Mouse (Mus musculus) heart, postnatal 0 days (tissue): ENCODE data around the gene Ltbp1. TPM values are rescaled to one million over a fixed set of nuclear protein-coding genes. Genes with fewer than 3 reads are reported as not detected.

Source experiments
- ATAC-seq: fragments of 200-750 bp; cut with Nextera tagmentation; 2 replicates; pipeline ENCODE4 v1.8.0; 2017; ENCODE audit warnings: low read depth, moderate number of reproducible peaks, moderate library complexity; ENCODE audit not compliant: insufficient read depth
- DNase-seq: peaks from one replicate; pipeline ENCODE4 v3.0.0-alpha.2; 2016; ENCODE audit warnings: low spot score
- H3K27ac ChIP-seq: fragments of 300-500 bp; sonication (generic); 2 replicates; pipeline ENCODE4 v1.5.1; 2014; ENCODE audit warnings: low read depth, mild to moderate bottlenecking
- H3K27me3 ChIP-seq: fragments of 300-500 bp; sonication (generic); 2 replicates; pipeline ENCODE4 v1.6.1; 2014; ENCODE audit warnings: low read length, mixed read lengths; ENCODE audit not compliant: control insufficient read depth, insufficient read depth
- H3K36me3 ChIP-seq: fragments of 300-500 bp; sonication (generic); replicated peaks from 2 replicates; pipeline ENCODE4 v1.6.1; 2014; ENCODE audit warnings: low read length, mixed read lengths; ENCODE audit not compliant: control insufficient read depth, insufficient read depth
- H3K4me1 ChIP-seq: fragments of 300-500 bp; sonication (generic); 2 replicates; pipeline ENCODE4 v1.6.1; 2014; ENCODE audit warnings: antibody characterized with exemption; ENCODE audit not compliant: control insufficient read depth, insufficient read depth
- H3K4me2 ChIP-seq: fragments of 300-500 bp; sonication (generic); 2 replicates; pipeline ENCODE4 v1.6.1; 2014; ENCODE audit warnings: low read depth, mild to moderate bottlenecking, low read length, moderate library complexity
- H3K4me3 ChIP-seq: fragments of 300-500 bp; sonication (generic); 2 replicates; pipeline ENCODE4 v1.5.1; 2014; ENCODE audit warnings: low read depth, low read length
- H3K9ac ChIP-seq: fragments of 300-500 bp; sonication (generic); replicated peaks from 2 replicates; pipeline ENCODE4 v1.6.1; 2014; ENCODE audit warnings: low read depth, low read length, mixed read lengths
- H3K9me3 ChIP-seq: fragments of 300-500 bp; sonication (generic); replicated peaks from 2 replicates; pipeline ENCODE4 v1.6.1; 2016; ENCODE audit warnings: low read length; ENCODE audit not compliant: control insufficient read depth
- CTCF ChIP-seq: IDR thresholded peaks from 2 replicates; pipeline ENCODE4 v1.5.1; 2016; ENCODE audit warnings: antibody characterized with exemption, control low read depth, low read depth
- EP300 ChIP-seq: IDR thresholded peaks from 2 replicates; pipeline ENCODE4 v1.6.1; 2016; ENCODE audit warnings: antibody characterized with exemption, low read depth
- WGBS: fragments of 180-500 bp; shearing (Covaris S2); extraction: QIAGEN DNeasy Blood & Tissue Kit; methylation state at CpG from one replicate; pipeline ENCODE4 v1.1.7; 2014; 5-methylcytosine and 5-hydroxymethylcytosine counted together
- polyA plus RNA-seq: library from polyadenylated mRNA; unstranded; fragments of >200 nt; fragmentation: Nextera tagmentation; extraction: Ambion mirVana; gene quantifications from 2 replicates; pipeline ENCODE4 v1.2.1, GENCODE M21; 2015
- total RNA-seq: library from RNA; depleted of rRNA; stranded (reverse); fragments of >200 nt; gene quantifications from 2 replicates; pipeline ENCODE4 v1.2.3, GENCODE M21; 2014; ENCODE audit warnings: low replicate concordance

Ltbp1 gene
- total and polyA plus RNA-seq, 2 experiments from 2014 or later: 11.8 to 43.0 TPM

- Histone ChIP-seq H3K27me3 (no peaks in the 10 kb centered on the region), H3K27ac (no peak overlapping the region), H3K36me3 (no peaks in the 10 kb centered on the region), H3K4me2 (no peak overlapping the region), H3K9ac (no peak overlapping the region), H3K4me3 (no peak overlapping the region), H3K4me1 (no peaks in the 10 kb centered on the region), H3K9me3 (no peaks in the 10 kb centered on the region)
- ATAC-seq: no peak
- no peak for DNase-seq
- WGBS: 56% methylated on average over 9 of the region's 9 CpGs
- TF ChIP-seq EP300 (no peak), CTCF (no peak)
These were observed 37.1 kb upstream of the Ltbp1 start for GRCm38 (mm10) chr17:74968152-74968712.

GRCm38 (mm10) chr17:74968738-74969271 is 36.6 kb upstream of the Ltbp1 start:
- Histone ChIP-seq H3K9me3 (no peaks in the 10 kb centered on the region), H3K4me3 (no peak overlapping the region), H3K4me1 (no peaks in the 10 kb centered on the region), H3K9ac (no peak overlapping the region), H3K27me3 (no peaks in the 10 kb centered on the region), H3K4me2 (no peak overlapping the region), H3K36me3 (no peaks in the 10 kb centered on the region), H3K27ac (no peak overlapping the region)
- TF ChIP-seq EP300 (no peak), CTCF (no peak)
- DNase-seq (no peak), ATAC-seq (no peak)
- WGBS: 65% methylated on average over 16 of the region's 16 CpGs

GRCm38 (mm10) chr17:74975192-74975591 is 30.2 kb upstream of the Ltbp1 start:
- ATAC-seq (no peak), DNase-seq (no peak)
- Histone ChIP-seq H3K4me1 (no peaks in the 10 kb centered on the region), H3K27ac (no peak overlapping the region), H3K27me3 (no peaks in the 10 kb centered on the region), H3K9me3 (no peaks in the 10 kb centered on the region), H3K36me3 (no peaks in the 10 kb centered on the region), H3K9ac (no peak overlapping the region), H3K4me2 (no peak overlapping the region), H3K4me3 (no peak overlapping the region)
- TF ChIP-seq CTCF (no peak), EP300 (no peak)
- WGBS: 71% methylated on average over 6 of the region's 6 CpGs

- Histone ChIP-seq H3K27me3 (no peaks in the 10 kb centered on the region), H3K9me3 (no peaks in the 10 kb centered on the region), H3K4me2 (no peak overlapping the region), H3K4me3 (no peak overlapping the region), H3K27ac (no peak overlapping the region), H3K9ac (no peak overlapping the region), H3K4me1 (no peaks in the 10 kb centered on the region), H3K36me3 (no peaks in the 10 kb centered on the region)
- WGBS: 82% methylated on average over 8 of the region's 8 CpGs
- TF ChIP-seq CTCF (no peak), EP300 (no peak)
- ATAC-seq (no peak), DNase-seq (no peak)
These were observed 29.0 kb upstream of the Ltbp1 start for GRCm38 (mm10) chr17:74976167-74976985.

GRCm38 (mm10) chr17:74979767-74980166 is 25.6 kb upstream of the Ltbp1 start:
- no peak overlapping the region for H3K9ac ChIP-seq
- DNase-seq: no peak

More at GRCm38 (mm10) chr17:74979767-74980166, 25.6 kb upstream of the Ltbp1 start:
- TF ChIP-seq EP300 (no peak), CTCF (no peak)
- Histone ChIP-seq H3K4me3 (no peak overlapping the region), H3K9me3 (no peaks in the 10 kb centered on the region), H3K27ac (no peak overlapping the region), H3K4me2 (no peak overlapping the region), H3K27me3 (no peaks in the 10 kb centered on the region), H3K36me3 (no peaks in the 10 kb centered on the region), H3K4me1 (no peaks in the 10 kb centered on the region)
- no peak for ATAC-seq
- 62% methylated on average over 8 of the region's 8 CpGs for WGBS
